Mouse (Mus musculus) MEL (cell line): ENCODE results near the gene Rogdi. TPM values are rescaled to one million over a fixed set of nuclear protein-coding genes. Genes with fewer than 3 reads are reported as not detected.

Source experiments
- DNase-seq: peaks from one replicate; pipeline ENCODE4 v3.0.0; 2011; ENCODE audit warnings: low read depth, low spot score
- H3K27ac ChIP-seq: 2 replicates; pipeline ENCODE4 v1.5.1; 2012; ENCODE audit warnings: low read depth, mild to moderate bottlenecking, control low read depth, low read length, moderate library complexity; ENCODE audit not compliant: control insufficient read depth
- H3K27me3 ChIP-seq, 2 experiments: fragments of 150-350 bp in 1 of 2; sonication (generic) in 1 of 2; 2 replicates each; pipeline ENCODE4 v1.6.1; 2012; ENCODE audit warnings: low read length in 2 of 2, mild to moderate bottlenecking in 2 of 2, improper control_type of control experiment in 1 of 2, moderate library complexity in 1 of 2; ENCODE audit not compliant: insufficient read depth in 2 of 2, control insufficient read depth in 1 of 2
- H3K36me3 ChIP-seq, 2 experiments: 2 replicates each; pipeline ENCODE4 v1.6.1; 2012 to 2014; ENCODE audit warnings: low read length in 2 of 2, improper control_type of control experiment in 1 of 2, inconsistent platforms in 1 of 2, mild to moderate bottlenecking in 1 of 2; ENCODE audit not compliant: insufficient read depth in 2 of 2, control insufficient read depth in 1 of 2
- H3K4me1 ChIP-seq, 2 experiments: fragments of 150-350 bp in 1 of 2; sonication (generic) in 1 of 2; 2 replicates each; pipeline ENCODE4 v1.6.1; 2012; ENCODE audit warnings: low read length in 2 of 2, improper control_type of control experiment in 1 of 2, mild to moderate bottlenecking in 1 of 2; ENCODE audit not compliant: insufficient read depth in 2 of 2, control insufficient read depth in 1 of 2
- H3K4me3 ChIP-seq, 2 experiments: fragments of 150-350 bp in 1 of 2; sonication (generic) in 1 of 2; 2 replicates each; pipeline ENCODE4 v1.5.1; 2012; ENCODE audit warnings: low read depth in 2 of 2, low read length in 2 of 2, mild to moderate bottlenecking in 2 of 2, moderate library complexity in 2 of 2, control low read depth in 1 of 2, improper control_type of control experiment in 1 of 2; ENCODE audit not compliant: control insufficient read depth in 1 of 2, insufficient read depth in 1 of 2
- H3K79me2 ChIP-seq: 2 replicates; pipeline ENCODE4 v1.6.1; 2012; ENCODE audit warnings: mild to moderate bottlenecking, low read length, moderate library complexity; ENCODE audit not compliant: control insufficient read depth, poor library complexity, insufficient read depth
- H3K9ac ChIP-seq: 2 replicates; pipeline ENCODE4 v1.6.1; 2012; ENCODE audit warnings: low read depth, mild to moderate bottlenecking, control low read depth, low read length, moderate library complexity; ENCODE audit not compliant: control insufficient read depth, poor library complexity, severe bottlenecking
- H3K9me3 ChIP-seq: fragments of 150-350 bp; sonication (generic); replicated peaks from 2 replicates; pipeline ENCODE4 v1.6.1; 2012; ENCODE audit warnings: mild to moderate bottlenecking, low read length, improper control_type of control experiment, moderate library complexity; ENCODE audit not compliant: insufficient read depth
- GABPA ChIP-seq: IDR thresholded peaks from 2 replicates; pipeline ENCODE4 v1.6.1; 2012; ENCODE audit warnings: low read depth, mild to moderate bottlenecking, inconsistent platforms, low read length, improper control_type of control experiment, moderate library complexity
- JUND ChIP-seq: IDR thresholded peaks from 2 replicates; pipeline ENCODE4 v1.6.1; 2011; ENCODE audit warnings: low read depth, mild to moderate bottlenecking, improper control_type of control experiment, low read length
- MAZ ChIP-seq: IDR thresholded peaks from 2 replicates; pipeline ENCODE4 v1.6.1; 2012; ENCODE audit warnings: low read depth, mild to moderate bottlenecking, inconsistent platforms, low read length, improper control_type of control experiment
- NELFE ChIP-seq: IDR thresholded peaks from 2 replicates; pipeline ENCODE4 v1.6.1; 2011; ENCODE audit warnings: low read depth, low read length, improper control_type of control experiment
- NRF1 ChIP-seq: IDR thresholded peaks from 2 replicates; pipeline ENCODE4 v1.6.1; 2014; ENCODE audit warnings: low read depth, mild to moderate bottlenecking, inconsistent platforms, low read length, improper control_type of control experiment, moderate library complexity; ENCODE audit not compliant: poor library complexity, insufficient read depth, severe bottlenecking
- POLR2A ChIP-seq, 2 experiments: IDR thresholded peaks; 2 replicates each; pipeline ENCODE4 v1.6.1; 2011 to 2012; ENCODE audit warnings: low read length in 2 of 2, mild to moderate bottlenecking in 2 of 2, control low read depth in 1 of 2, improper control_type of control experiment in 1 of 2, low read depth in 1 of 2, moderate library complexity in 1 of 2; ENCODE audit not compliant: control insufficient read depth in 1 of 2, insufficient read depth in 1 of 2, poor library complexity in 1 of 2
- POLR2AphosphoS5 ChIP-seq: IDR thresholded peaks from 2 replicates; pipeline ENCODE4 v1.6.1; 2012; ENCODE audit warnings: low read depth, borderline replicate concordance, mild to moderate bottlenecking, inconsistent platforms, low read length, moderate library complexity, mixed read lengths
- RCOR1 ChIP-seq: IDR thresholded peaks from 2 replicates; pipeline ENCODE4 v1.6.1; 2012; ENCODE audit warnings: low read depth, mild to moderate bottlenecking, inconsistent platforms, low read length, improper control_type of control experiment
- TAL1 ChIP-seq: IDR thresholded peaks from 2 replicates; pipeline ENCODE4 v1.6.1; 2012; ENCODE audit warnings: mild to moderate bottlenecking, inconsistent platforms, low read length, moderate library complexity, mixed read lengths
- TBP ChIP-seq: IDR thresholded peaks from 2 replicates; pipeline ENCODE4 v1.8.0; 2011; ENCODE audit warnings: low read depth, low read length, improper control_type of control experiment
- ZC3H11A ChIP-seq: IDR thresholded peaks from 2 replicates; pipeline ENCODE4 v1.6.1; 2012; ENCODE audit warnings: low read depth, mild to moderate bottlenecking, inconsistent platforms, low read length, improper control_type of control experiment
- ZKSCAN1 ChIP-seq: IDR thresholded peaks from 2 replicates; pipeline ENCODE4 v1.6.1; 2012; ENCODE audit warnings: low read depth, mild to moderate bottlenecking, inconsistent platforms, low read length, improper control_type of control experiment, moderate library complexity
- ZNF384 ChIP-seq: IDR thresholded peaks from 2 replicates; pipeline ENCODE4 v1.6.1; 2012; ENCODE audit warnings: low read depth, mild to moderate bottlenecking, inconsistent platforms, low read length, improper control_type of control experiment
- polyA plus RNA-seq, 2 experiments: library from polyadenylated mRNA; stranded (reverse) in 1 of 2; unstranded in 1 of 2; fragments of >175 nt in 1 of 2; fragments of >200 nt in 1 of 2; gene quantifications; 2 replicates each; pipeline versions ENCODE4 v1.2.1 to v1.2.4; 2012; ENCODE audit warnings: low replicate concordance in 2 of 2, low read depth in 1 of 2; ENCODE audit not compliant: insufficient read length in 2 of 2, insufficient read depth in 1 of 2, missing spikeins in 1 of 2
- total RNA-seq: library from RNA; depleted of rRNA; stranded (reverse); fragments of 300-350 nt; gene quantifications from 2 replicates; pipeline ENCODE4 v1.2.3, GENCODE M21; 2012

The Rogdi gene
- total and polyA plus RNA-seq, 3 experiments = 1.9 to 17.8 TPM; not detected in 1

GRCm38 (mm10) chr16:5029847-5030246 lies 16.5 kb upstream of the Rogdi start:
- H3K9me3 ChIP-seq = no peaks in the 10 kb centered on the region
- no peak overlapping the region for H3K27ac ChIP-seq
- DNase-seq = no peak
- H3K4me3 ChIP-seq = no peak overlapping the region
- H3K79me2 ChIP-seq = no peaks in the 10 kb centered on the region
- H3K4me1 ChIP-seq = no peaks in the 10 kb centered on the region
- TF ChIP-seq NRF1 = no peak
- no peak for TF ChIP-seq GABPA
- no peak for TF ChIP-seq MAZ
- TF ChIP-seq TAL1 = no peak
- peaks cover 2 to 44% of the 10 kb centered on the region in 2 experiments; a peak in 2 of 4 replicates for H3K36me3 ChIP-seq
- no peak overlapping the region for H3K9ac ChIP-seq
- no peaks in the 10 kb centered on the region for H3K27me3 ChIP-seq

GRCm38 (mm10) chr16:5024021-5024420 lies 10.7 kb upstream of the Rogdi start:
- no peak overlapping the region for H3K4me3 ChIP-seq
- no peaks in the 10 kb centered on the region for H3K4me1 ChIP-seq
- DNase-seq = no peak

GRCm38 (mm10) chr16:5014578-5014977 lies 1.2 kb upstream of the Rogdi start:
- Histone ChIP-seq H3K9ac (no peak overlapping the region), H3K9me3 (no peaks in the 10 kb centered on the region), H3K4me3 (no peak overlapping the region), H3K36me3 (peaks cover 2 to 6% of the 10 kb centered on the region in 2 experiments), H3K79me2 (no peaks in the 10 kb centered on the region), H3K4me1 (peaks cover 0 to 15% of the 10 kb centered on the region in 2 experiments; a peak in 2 of 4 replicates), H3K27me3 (no peaks in the 10 kb centered on the region), H3K27ac (no peak overlapping the region)
- TF ChIP-seq POLR2A (IDR thresholded peaks at IDR 0.05; ENCODE audit: control insufficient read depth in 1 of 2, insufficient read depth in 1 of 2, low read depth in 1 of 2, low read length in 2 of 2, poor library complexity in 1 of 2) (0 out of 4 replicates have a peak, but pooled peaks of 1 of the 2 experiments have one; percentile 4), POLR2AphosphoS5 (no peak)
- peak; percentile 9 for DNase-seq

More at GRCm38 (mm10) chr16:5024021-5024420, 10.7 kb upstream of the Rogdi start:
- Histone ChIP-seq H3K9me3 (no peaks in the 10 kb centered on the region), H3K27ac (no peak overlapping the region), H3K9ac (no peak overlapping the region), H3K79me2 (no peaks in the 10 kb centered on the region), H3K36me3 (peaks cover 0 to 19% of the 10 kb centered on the region in 2 experiments; a peak in 2 of 4 replicates), H3K27me3 (no peaks in the 10 kb centered on the region)
- TF ChIP-seq TBP (no peak), ZNF384 (no peak), JUND (no peak), ZKSCAN1 (no peak), RCOR1 (no peak), NELFE (no peak), ZC3H11A (no peak), POLR2A (IDR thresholded peaks at IDR 0.05; ENCODE audit: control insufficient read depth in 1 of 2, insufficient read depth in 1 of 2, low read depth in 1 of 2, low read length in 2 of 2, poor library complexity in 1 of 2) (no peak)
